ENCODE assay signal across 8 mouse cellular contexts in genomic region chr6:51362475-51363226, GRCm38 (mm10).
A peak's percentile ranks its signal among the peaks of the same experiment; 100 is the strongest.
DNase-seq lines count a peak whose midpoint lies in the region; ATAC-seq and TF ChIP-seq lines count a peak whose summit lies in the region.

No protein-coding gene starts in this region.

- POLR2A ChIA-PET in Patski (lab: Charles Lee) = no interaction called here

- WGBS in hindbrain, postnatal 0 days = 5% methylated on average over 15 of the region's 15 CpGs

- CTCF ChIA-PET in Patski (lab: Charles Lee) = interaction anchor here (0.9 kb wide), 1 partner anchor 41 kb away, joined by 3 read pairs; no protein-coding TSS in a partner anchor

- no peaks in the 10 kb centered on the region for H3K9me3 ChIP-seq in hindbrain, postnatal 0 days (ENCODE audit: low read length)

- DNase-seq in Patski (ENCODE audit: low read depth, low spot score) = no peak
- DNase-seq in cerebellum, postnatal 36 days = peak; percentile 72 to 74
- DNase-seq in gastrocnemius, adult 2 months = peak; percentile 87
- DNase-seq in hindbrain, postnatal 0 days (ENCODE audit: low spot score) = peak; percentile 88
- DNase-seq in left cerebral cortex, adult 18-20 months (ENCODE audit: low spot score in 2 of 2) = peak; percentile 77 to 85
- peak; percentile 75 for DNase-seq in right cerebral cortex, adult 18-20 months
- DNase-seq in urinary bladder, adult 2 months (ENCODE audit: low spot score) = peak; percentile 72

- peaks cover 3% of the 10 kb centered on the region; the same call in 1 of the 2 replicates for H3K4me1 ChIP-seq in hindbrain, postnatal 0 days (ENCODE audit: insufficient read depth, low read length)

- H3K9ac ChIP-seq in hindbrain, postnatal 0 days (replicated peaks; ENCODE audit: low read length) = 0 out of 2 replicates have a peak overlapping the region, but pooled peaks have one; percentile 5

- no peaks in the 10 kb centered on the region for H3K36me3 ChIP-seq in hindbrain, postnatal 0 days (ENCODE audit: insufficient read depth, low read length)

- peak; percentile 91 for TF ChIP-seq CTCF in Patski (IDR thresholded peaks at IDR 0.05)
- TF ChIP-seq CTCF in gastrocnemius, adult 2 months (IDR thresholded peaks at IDR 0.05) = peak; percentile 89
- TF ChIP-seq CTCF in hindbrain, postnatal 0 days (IDR thresholded peaks at IDR 0.05; ENCODE audit: low read depth) = peak; percentile 80

- no peak overlapping the region for H3K27ac ChIP-seq in gastrocnemius, adult 2 months
- peak overlapping the region; percentile 13; the same call in 1 of the 2 replicates for H3K27ac ChIP-seq in hindbrain, postnatal 0 days

- ATAC-seq in Patski = peak; percentile 54
- peak; percentile 71 for ATAC-seq in hindbrain, postnatal 0 days
- peak; percentile 97 for ATAC-seq in megakaryocyte, adult 5-6 weeks (ENCODE audit: poor library complexity, severe bottlenecking)

- intact Hi-C loops in gastrocnemius, adult 2 months (cut with DNase I) = loop anchor here (1.0 kb wide), 1 partner anchor 153 kb away; no protein-coding TSS in a partner anchor

- in situ Hi-C loops in Patski (cut with MboI; ENCODE audit: low pct_unique_long_range_greater_than_20kb) = loop anchor here (5.0 kb wide), 1 partner anchor 150 kb away; no protein-coding TSS in a partner anchor

- H3K4me3 ChIP-seq in gastrocnemius, adult 2 months = peak overlapping the region; percentile 58
- H3K4me3 ChIP-seq in hindbrain, postnatal 0 days (ENCODE audit: low read length) = peak overlapping the region; percentile 24

- H3K27me3 ChIP-seq in Patski = peaks cover 4% of the 10 kb centered on the region
- no peaks in the 10 kb centered on the region for H3K27me3 ChIP-seq in hindbrain, postnatal 0 days (ENCODE audit: insufficient read depth, low read length)

- peak overlapping the region; percentile 54 for H3K4me2 ChIP-seq in hindbrain, postnatal 0 days (ENCODE audit: low read depth, low read length)
